20 mouse cellular contexts compared by ENCODE assay signal in the genomic region with DNA sequence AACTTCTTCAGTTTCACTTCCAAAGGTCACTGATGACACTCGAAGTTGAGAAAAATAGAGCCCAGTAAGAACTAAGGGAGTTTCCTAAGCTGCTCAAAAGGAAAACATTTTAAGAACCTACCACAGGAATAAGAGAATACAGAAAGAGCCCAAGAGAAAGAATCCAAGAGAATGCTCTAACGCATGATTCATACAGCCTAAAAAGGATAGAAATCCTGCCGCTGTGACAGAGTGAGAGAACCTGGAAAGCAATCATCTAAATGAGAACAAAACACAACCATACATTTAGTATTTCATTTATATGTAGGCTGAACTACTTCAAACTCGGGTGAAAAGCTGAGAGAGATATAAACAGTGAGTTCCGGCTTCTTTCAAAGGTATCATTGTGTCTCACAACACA.
DNase-seq lines count a peak whose midpoint lies in the region; ATAC-seq and TF ChIP-seq lines count a peak whose summit lies in the region.
"Had no signal": no experiment of that assay in that cellular context is flagged by ENCODE, and none has a peak within 500 bp of the region (broad histone marks: within the 10 kb centered on the region; RNA-seq: fewer than 3 reads in every experiment).

No protein-coding gene starts in this region.

- 0 out of 2 replicates have a peak overlapping the region, but pooled peaks have one; percentile 4 for H3K27ac ChIP-seq in olfactory bulb, adult 2 months (ENCODE audit: insufficient read depth, low read depth, low read length)

- H3K4me1 ChIP-seq in olfactory bulb, adult 2 months (ENCODE audit: control insufficient read depth, insufficient read depth, low read length) = no peaks in the 10 kb centered on the region

- no peak for DNase-seq in frontal cortex, postnatal 10 days (ENCODE audit: low spot score in 2 of 2)
- peak; percentile 7 for DNase-seq in brain, adult 2 months (ENCODE audit: low read depth, low spot score)
- no peak for DNase-seq in adrenal gland, postnatal 25 days
- no peak for DNase-seq in adrenal gland, postnatal 14 days
- DNase-seq: adrenal gland, adult 2 months; adrenal gland, adult 8-10 months; adrenal gland, postnatal 10 days; adrenal gland, postnatal 36 days; B cell, adult 2 months; cerebellum, adult 11 months; cerebellum, adult 11-12 months; cerebellum, adult 18-20 months; cerebellum, adult 2 months; cerebellum, adult 8-10 months; cerebellum, adult 9-10 months had no signal

- no peak overlapping the region for H3K4me3 ChIP-seq in olfactory bulb, adult 2 months (ENCODE audit: insufficient read depth, low read depth, low read length)

- WGBS in olfactory bulb, adult 2 months = 49% methylated on average over 5 of the region's 5 CpGs

- peak; percentile 95 for ATAC-seq in frontal cortex, adult (ENCODE audit: low TSS enrichment)
- ATAC-seq: activated CD4-positive, CD25-positive, alpha-beta regulatory T cell, adult 4 months; CD4-positive, CD25-positive, alpha-beta regulatory T cell, adult 4 months; Patski had no signal

- no peak for TF ChIP-seq POLR2A in olfactory bulb, adult 2 months (IDR thresholded peaks at IDR 0.05; ENCODE audit: insufficient read depth, low read depth, low read length)

- no peak for TF ChIP-seq CTCF in olfactory bulb, adult 2 months (IDR thresholded peaks at IDR 0.05; ENCODE audit: insufficient read depth, low read depth, low read length)
